Mouse (Mus musculus): ENCODE results near the gene Numb. TPM values are rescaled to one million over a fixed set of nuclear protein-coding genes. Genes with fewer than 3 reads are reported as not detected.
"Not testable (repeated sequence)": the region's sequence is repeated elsewhere in the genome, so short reads cannot be mapped to it uniquely, and the experiment has no call there.

The Numb gene
- 8.6 and 12.6 TPM in 2 replicates for total RNA-seq (2015; ENCODE audit: low replicate concordance)
- total RNA-seq (2017; ENCODE audit: low replicate concordance), result 18.7 and 31.4 TPM in 2 replicates

- ATAC-seq (replicated peaks; ENCODE audit: low FRiP score, poor library complexity, severe bottlenecking), result peak; percentile 99
Measured at GRCm38 (mm10) chr12:83921535-83922381, at the start of gene Numb. TSS of gene Numb (minus strand) at chr12:83921934.

- ATAC-seq (replicated peaks; ENCODE audit: low FRiP score, poor library complexity, severe bottlenecking), result no peak
Measured at GRCm38 (mm10) chr12:83965235-83965634, 43.5 kb upstream of the Numb start.

GRCm38 (mm10) chr12:83958278-83958677 is 36.5 kb upstream of the Numb start:
- no peak for ATAC-seq (replicated peaks; ENCODE audit: low FRiP score, poor library complexity, severe bottlenecking)

GRCm38 (mm10) chr12:83951711-83952575 is 30.2 kb upstream of the Numb start:
- ATAC-seq (replicated peaks; ENCODE audit: low FRiP score, poor library complexity, severe bottlenecking), result no peak

GRCm38 (mm10) chr12:83950840-83951701 is 29.3 kb upstream of the Numb start:
- no peak for ATAC-seq (replicated peaks; ENCODE audit: low FRiP score, poor library complexity, severe bottlenecking)

GRCm38 (mm10) chr12:83950493-83950839 is 28.7 kb upstream of the Numb start, which contains the start of gene Riox1:
TSS of gene Riox1 (plus strand) at chr12:83950608.
- ATAC-seq (replicated peaks; ENCODE audit: low FRiP score, poor library complexity, severe bottlenecking), result peak; percentile 68

GRCm38 (mm10) chr12:83949776-83950492 is 28.2 kb upstream of the Numb start:
- no peak for ATAC-seq (replicated peaks; ENCODE audit: low FRiP score, poor library complexity, severe bottlenecking)

- peak; percentile 46; the same call in 1 of the 2 replicates for ATAC-seq (replicated peaks; ENCODE audit: low FRiP score, poor library complexity, severe bottlenecking)
Measured at GRCm38 (mm10) chr12:83949043-83949442, 27.3 kb upstream of the Numb start.

GRCm38 (mm10) chr12:83947260-83947811 is 25.6 kb upstream of the Numb start:
- no peak for ATAC-seq (replicated peaks; ENCODE audit: low FRiP score, poor library complexity, severe bottlenecking)

- no peak for ATAC-seq (replicated peaks; ENCODE audit: low FRiP score, poor library complexity, severe bottlenecking)
Measured at GRCm38 (mm10) chr12:83941938-83942337, 20.2 kb upstream of the Numb start.

GRCm38 (mm10) chr12:83940031-83940430 is 18.3 kb upstream of the Numb start:
- no peak for ATAC-seq (replicated peaks; ENCODE audit: low FRiP score, poor library complexity, severe bottlenecking)

- ATAC-seq (replicated peaks; ENCODE audit: low FRiP score, poor library complexity, severe bottlenecking), result no peak
Measured at GRCm38 (mm10) chr12:83939332-83939731, 17.6 kb upstream of the Numb start.

GRCm38 (mm10) chr12:83938592-83938991 is 16.9 kb upstream of the Numb start:
- ATAC-seq (replicated peaks; ENCODE audit: low FRiP score, poor library complexity, severe bottlenecking), result not testable (repeated sequence)

GRCm38 (mm10) chr12:83937600-83937999 is 15.9 kb upstream of the Numb start:
- ATAC-seq (replicated peaks; ENCODE audit: low FRiP score, poor library complexity, severe bottlenecking), result no peak

- ATAC-seq (replicated peaks; ENCODE audit: low FRiP score, poor library complexity, severe bottlenecking), result no peak
Measured at GRCm38 (mm10) chr12:83929186-83929804, 7.6 kb upstream of the Numb start.

- no peak for ATAC-seq (replicated peaks; ENCODE audit: low FRiP score, poor library complexity, severe bottlenecking)
Measured at GRCm38 (mm10) chr12:83927747-83928146, 6.0 kb upstream of the Numb start.

GRCm38 (mm10) chr12:83926061-83926460 is 4.3 kb upstream of the Numb start:
- ATAC-seq (replicated peaks; ENCODE audit: low FRiP score, poor library complexity, severe bottlenecking), result no peak

- ATAC-seq (replicated peaks; ENCODE audit: low FRiP score, poor library complexity, severe bottlenecking), result no peak
Measured at GRCm38 (mm10) chr12:83925160-83925703, 3.5 kb upstream of the Numb start.
